Mouse (Mus musculus) layer of hippocampus, postnatal 25 days (tissue): Measurements from ENCODE around the gene Gabrb1. TPM values are rescaled to one million over a fixed set of nuclear protein-coding genes. Genes with fewer than 3 reads are reported as not detected.

Source experiments
- DNase-seq, 2 experiments: peaks; one replicate each; pipeline ENCODE4 v3.0.0; 2022; ENCODE audit warnings: mixed read lengths in 2 of 2, low spot score in 1 of 2; ENCODE audit errors: extremely low spot score in 1 of 2
- total RNA-seq, 2 experiments: library from RNA; stranded (reverse); gene quantifications; 2 replicates each; pipeline ENCODE4 v1.2.3; 2021

Gabrb1 gene
- total RNA-seq, 2 experiments from 2014 or later: 123 to 132 TPM

GRCm38 (mm10) chr5:72156598-72156997 is 498.7 kb downstream of the Gabrb1 start:
- no peak for DNase-seq

GRCm38 (mm10) chr5:72158667-72159066 is 500.8 kb downstream of the Gabrb1 start:
- peak in 1 of 2 experiments; percentile 24 for DNase-seq

DNA sequence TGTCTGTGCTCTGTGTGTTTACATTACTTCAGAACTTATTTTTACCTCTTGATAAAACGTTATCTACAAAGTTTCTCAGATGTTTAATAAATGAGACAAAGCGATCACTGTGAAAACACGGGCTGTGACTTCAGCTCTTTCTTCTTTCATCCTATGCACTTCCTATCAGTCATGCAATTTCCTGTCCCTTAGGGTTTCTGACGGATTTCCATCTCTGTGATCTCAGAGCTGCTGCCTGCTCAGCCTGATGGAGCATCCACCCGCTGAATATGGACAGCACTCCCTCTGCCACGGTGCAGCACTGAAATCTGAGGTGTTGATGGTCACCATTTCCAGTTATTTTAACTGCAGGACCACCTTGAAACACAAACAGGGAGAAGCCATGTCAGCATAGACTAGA is 501.6 kb downstream of the Gabrb1 start:
- no peak for DNase-seq

DNA sequence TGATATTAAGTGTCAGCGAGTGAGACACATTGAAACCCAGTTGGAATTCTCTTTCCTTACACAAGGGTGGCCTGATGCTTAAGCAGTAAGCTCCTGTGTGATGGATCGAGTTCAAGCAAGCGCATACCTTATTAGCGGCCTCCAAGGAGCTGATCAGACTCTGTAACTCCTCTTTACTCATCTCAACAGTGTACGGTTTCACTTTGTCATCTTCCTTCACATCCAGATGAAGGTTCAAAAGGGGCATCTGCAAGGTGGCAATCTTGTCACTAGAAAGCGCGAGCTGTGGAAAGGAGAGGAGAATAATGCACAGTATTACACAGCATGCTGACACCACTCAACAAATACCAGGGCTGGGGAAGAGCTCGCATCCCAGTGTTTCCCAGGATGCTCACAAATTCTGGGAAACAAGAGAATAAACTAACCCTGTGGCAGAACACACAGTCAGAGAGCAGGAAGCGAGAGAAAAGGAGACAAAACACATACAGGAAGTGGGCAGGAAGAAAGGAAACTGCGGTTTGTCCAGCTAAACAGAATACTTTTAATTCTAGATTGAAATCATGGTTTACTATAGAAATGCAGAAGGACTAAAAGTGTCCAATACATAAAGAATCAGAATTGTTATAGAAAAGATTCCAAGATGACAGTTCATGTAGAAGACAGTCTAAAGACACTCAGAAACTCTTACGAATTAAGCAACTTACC is 503.0 kb downstream of the Gabrb1 start:
- DNase-seq: no peak

DNA sequence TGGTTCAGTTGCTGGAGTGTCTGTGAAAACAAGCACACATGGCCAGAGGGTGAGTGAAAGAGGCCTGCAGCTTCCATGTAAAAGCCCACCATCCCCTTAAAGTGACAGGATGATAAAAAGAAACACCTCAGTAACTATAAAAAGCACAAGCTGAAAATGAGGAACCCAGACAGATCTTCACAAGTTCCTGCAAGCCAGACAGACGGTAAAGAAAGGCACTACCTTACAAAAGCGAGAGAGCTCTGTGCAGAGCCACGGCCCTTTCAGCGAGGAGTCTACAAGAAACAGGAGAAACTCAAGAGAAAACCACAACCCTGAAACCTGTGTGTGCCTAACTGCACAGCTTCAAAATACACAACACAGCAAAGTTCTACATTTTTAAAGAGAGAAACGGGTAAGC is 504.9 kb downstream of the Gabrb1 start:
- DNase-seq: no peak

DNA sequence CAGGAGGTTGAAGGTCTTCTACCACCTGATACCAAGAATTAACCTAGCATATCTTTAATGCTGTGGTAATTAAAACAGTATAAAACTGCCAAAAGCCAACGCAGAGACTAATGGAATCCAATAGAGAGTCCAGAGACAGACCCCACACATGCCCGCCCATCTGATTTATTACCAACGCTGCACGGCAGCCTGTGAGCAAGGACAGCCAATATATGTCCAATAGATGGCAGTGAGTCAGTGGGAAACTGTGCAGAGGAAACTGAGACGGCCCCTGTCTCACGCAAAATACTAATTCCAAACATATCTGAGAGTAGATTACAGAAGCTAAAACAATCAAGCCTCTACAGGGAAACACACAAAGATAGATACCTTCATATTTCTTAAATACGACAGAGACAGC is 506.5 kb downstream of the Gabrb1 start:
- DNase-seq: no peak

GRCm38 (mm10) chr5:72167594-72168284 is 509.8 kb downstream of the Gabrb1 start, which contains the start of gene Commd8:
TSS of gene Commd8 (minus strand) at chr5:72168189.
- DNase-seq: peak; percentile 82 to 88

GRCm38 (mm10) chr5:72168285-72168621 is 510.3 kb downstream of the Gabrb1 start:
- no peak for DNase-seq

- DNase-seq: no peak
Observed at GRCm38 (mm10) chr5:72170067-72170466, 512.2 kb downstream of the Gabrb1 start.

DNA sequence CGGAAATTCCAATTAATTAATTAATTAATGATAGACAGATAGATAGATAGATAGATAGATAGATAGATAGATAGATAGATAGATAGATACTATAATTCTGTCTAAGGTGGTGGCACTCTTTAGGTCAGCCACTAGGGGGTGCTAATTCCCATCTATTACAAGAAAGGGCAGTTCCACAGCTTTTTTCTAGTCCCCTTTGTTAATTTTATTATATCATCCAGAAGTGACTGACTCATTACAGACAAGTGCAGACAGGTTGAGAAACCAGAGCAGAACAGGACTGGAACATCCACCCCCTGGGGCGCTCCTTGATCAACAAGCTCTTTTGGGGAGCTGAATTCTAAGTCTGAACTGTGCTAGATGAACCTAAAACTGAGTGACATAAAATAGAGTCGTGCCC is 514.8 kb downstream of the Gabrb1 start:
- peak in 1 of 2 experiments; percentile 47 for DNase-seq

- DNase-seq: no peak
Observed at GRCm38 (mm10) chr5:72173521-72173920, 515.6 kb downstream of the Gabrb1 start.

DNA sequence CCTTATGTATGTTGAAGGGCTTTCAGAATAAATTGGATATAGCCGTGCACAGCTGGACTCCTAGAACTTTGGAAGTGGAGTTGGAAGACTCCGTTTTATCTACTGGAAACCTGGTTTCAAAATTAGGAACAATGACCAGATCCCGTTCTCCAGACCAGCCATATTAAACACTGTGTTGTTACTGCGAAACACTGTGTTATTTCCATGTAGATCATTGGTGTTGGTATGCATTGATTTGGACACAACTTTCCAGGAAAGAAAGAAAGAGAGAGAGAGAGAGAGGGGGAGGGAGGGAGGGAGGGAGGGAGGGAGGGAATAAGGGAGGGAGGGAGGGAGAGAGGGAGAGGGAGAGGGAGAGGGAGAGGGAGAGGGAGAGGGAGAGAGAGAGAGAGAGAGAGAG is 517.1 kb downstream of the Gabrb1 start:
- no peak for DNase-seq

- DNase-seq: no peak
Observed at GRCm38 (mm10) chr5:72175530-72175929, 517.6 kb downstream of the Gabrb1 start.

- no peak for DNase-seq
Observed at GRCm38 (mm10) chr5:72181194-72181593, 523.3 kb downstream of the Gabrb1 start.

GRCm38 (mm10) chr5:72182804-72183203 is 524.9 kb downstream of the Gabrb1 start:
- DNase-seq: no peak

DNA sequence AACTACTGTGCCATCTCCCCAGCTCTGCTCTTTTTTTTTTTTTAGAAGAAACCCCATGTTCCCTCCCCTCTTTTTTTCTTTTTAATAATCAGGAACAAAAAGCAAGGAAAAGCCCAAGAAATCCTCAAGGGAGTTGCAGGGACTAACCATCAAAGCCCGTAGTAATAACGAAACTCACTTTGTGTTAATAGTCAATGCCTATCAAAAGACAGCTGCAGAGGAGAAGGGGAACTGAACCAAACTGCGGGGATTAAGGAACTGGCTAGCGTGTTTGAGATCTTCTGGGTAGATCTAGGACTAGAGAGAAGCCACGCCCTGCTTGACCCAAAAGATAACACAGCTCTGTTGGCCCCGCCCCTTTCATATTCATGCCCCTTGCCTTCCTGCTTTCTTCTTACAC is 526.0 kb downstream of the Gabrb1 start:
- DNase-seq: no peak

GRCm38 (mm10) chr5:72184437-72185100 is 526.7 kb downstream of the Gabrb1 start:
- DNase-seq: no peak

DNA sequence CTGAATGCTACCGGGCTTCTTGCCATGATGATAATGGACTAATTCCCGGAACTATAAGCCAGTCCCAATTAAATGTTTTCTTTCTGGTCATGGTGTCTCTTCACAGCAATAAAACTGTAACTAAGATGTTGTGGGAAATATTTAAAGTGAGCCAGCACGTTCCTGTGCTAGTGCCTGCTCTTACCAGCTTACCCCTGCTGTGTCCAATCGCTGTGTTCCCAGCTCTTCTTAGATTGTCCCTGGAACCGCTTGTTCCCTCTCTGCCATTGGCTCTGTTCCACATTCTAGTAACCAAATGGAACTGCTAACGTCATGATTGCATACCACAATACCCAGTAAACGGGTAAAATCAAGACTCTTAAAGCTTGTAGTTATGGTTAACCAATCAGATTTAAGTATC is 533.2 kb downstream of the Gabrb1 start:
- DNase-seq: no peak

GRCm38 (mm10) chr5:72191932-72192331 is 534.0 kb downstream of the Gabrb1 start:
- no peak for DNase-seq

DNA sequence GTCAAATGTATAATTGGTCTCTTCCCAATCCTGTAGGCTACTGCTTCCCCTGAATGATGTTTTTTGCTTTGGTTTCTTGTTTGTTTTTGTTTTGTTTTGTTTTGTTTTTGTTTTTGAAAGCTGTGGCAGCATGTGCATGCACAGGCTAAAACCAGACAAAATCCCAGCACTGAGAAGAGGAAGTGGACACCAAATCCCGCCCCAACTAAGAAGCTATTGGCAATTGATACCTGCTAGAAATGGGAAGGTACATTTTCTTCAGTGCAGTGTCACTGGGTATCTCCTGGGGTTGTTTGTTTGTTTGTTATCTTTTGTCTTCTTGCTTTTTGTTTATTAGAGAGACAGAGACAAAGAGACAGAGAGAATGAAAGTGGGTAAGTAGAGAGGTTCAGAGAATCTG is 537.5 kb downstream of the Gabrb1 start:
- no peak for DNase-seq
